Mouse (Mus musculus) left cerebral cortex, adult 9 months (tissue): ENCODE data around the gene Kat6b.
"Not testable (repeated sequence)": the region's sequence is repeated elsewhere in the genome, so short reads cannot be mapped to it uniquely, and the experiment has no call there.

Source experiments
- DNase-seq, 2 experiments: peaks; one replicate each; pipeline ENCODE4 v3.0.0; 2022; ENCODE audit warnings: low spot score in 2 of 2

Gene Kat6b

GRCm38 (mm10) chr14:21481231-21481630, at the start of gene Kat6b:
Kat6b (plus strand) TSS chr14:21481434.
- no peak for DNase-seq

DNA sequence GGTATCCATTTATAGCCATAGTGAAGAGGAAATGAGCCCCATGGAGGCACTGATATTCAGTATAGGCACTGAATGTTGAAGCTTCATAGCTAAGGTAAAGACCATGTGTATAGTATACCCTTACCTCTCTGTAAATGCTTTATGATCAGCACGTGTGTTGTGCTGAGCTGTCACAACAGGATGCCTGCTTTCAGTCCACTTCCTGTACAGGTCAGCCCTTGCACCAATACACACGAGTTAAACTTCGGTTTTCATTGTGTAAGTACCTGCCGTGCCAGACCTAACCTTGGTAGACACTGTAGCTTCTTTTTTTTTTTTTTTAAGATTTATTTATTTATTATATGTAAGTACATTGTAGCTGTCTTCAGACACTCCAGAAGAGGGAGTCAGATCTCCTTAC, 47.8 kb upstream of the Kat6b start:
- no peak for DNase-seq

DNA sequence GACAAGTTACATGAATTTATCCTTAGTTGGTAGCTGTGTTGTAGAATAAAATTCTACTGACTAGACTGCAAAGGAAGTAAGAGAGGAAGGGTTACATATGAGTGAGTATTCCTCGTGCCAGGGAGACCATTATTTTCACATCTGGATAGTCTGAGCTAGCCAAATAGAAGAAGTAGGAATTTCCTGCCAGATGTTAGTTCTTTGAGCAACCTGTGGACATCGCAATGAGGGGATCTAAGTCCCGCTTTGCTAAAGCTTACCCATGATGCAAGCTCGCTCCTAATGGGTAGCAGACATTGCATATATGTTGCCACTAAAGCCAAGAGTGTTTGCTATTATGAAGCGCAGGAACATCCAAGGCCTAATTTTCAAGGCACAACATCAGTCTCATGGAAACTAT, 47.2 kb upstream of the Kat6b start:
- no peak for DNase-seq

- DNase-seq: no peak
Observed at GRCm38 (mm10) chr14:21434686-21435085, 46.5 kb upstream of the Kat6b start.

DNA sequence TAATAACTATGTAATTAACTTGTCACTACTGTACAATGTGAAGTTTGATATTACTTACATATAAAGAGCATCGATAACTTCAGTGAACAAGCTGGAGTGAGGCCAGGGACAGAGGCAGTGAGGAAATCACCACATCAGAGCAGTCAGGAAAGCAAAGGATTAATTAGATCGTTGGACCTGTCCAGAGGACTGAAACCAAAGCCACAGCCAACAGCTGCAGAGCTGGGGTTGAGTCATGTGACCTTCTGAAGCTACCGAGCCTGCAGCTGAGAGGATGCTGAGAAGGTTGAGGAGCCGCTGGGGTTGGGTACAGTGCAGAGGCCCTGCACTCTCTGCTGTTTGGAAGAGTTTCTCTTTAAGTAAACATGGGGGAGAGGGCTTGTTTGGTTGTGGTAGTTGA, 41.4 kb upstream of the Kat6b start:
- DNase-seq: no peak

DNA sequence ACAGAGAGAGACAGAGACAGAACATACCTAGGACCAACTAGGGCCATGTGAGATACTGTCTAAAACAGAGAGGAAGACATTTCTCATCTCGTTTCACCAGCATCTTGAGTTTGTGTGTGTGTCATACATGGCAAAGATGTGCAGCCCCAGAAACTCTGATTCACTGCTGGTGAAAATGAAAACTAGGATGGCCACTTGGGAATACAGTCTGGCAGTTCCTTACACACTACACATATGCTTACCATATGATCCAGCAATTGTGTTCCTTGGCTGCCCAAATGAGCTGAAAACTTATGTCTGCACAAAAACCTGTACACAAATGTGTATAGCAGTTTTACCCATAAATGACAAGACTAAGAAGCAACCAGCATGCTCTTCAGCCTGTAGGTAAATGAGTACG, 40.7 kb upstream of the Kat6b start:
- DNase-seq: no peak

DNA sequence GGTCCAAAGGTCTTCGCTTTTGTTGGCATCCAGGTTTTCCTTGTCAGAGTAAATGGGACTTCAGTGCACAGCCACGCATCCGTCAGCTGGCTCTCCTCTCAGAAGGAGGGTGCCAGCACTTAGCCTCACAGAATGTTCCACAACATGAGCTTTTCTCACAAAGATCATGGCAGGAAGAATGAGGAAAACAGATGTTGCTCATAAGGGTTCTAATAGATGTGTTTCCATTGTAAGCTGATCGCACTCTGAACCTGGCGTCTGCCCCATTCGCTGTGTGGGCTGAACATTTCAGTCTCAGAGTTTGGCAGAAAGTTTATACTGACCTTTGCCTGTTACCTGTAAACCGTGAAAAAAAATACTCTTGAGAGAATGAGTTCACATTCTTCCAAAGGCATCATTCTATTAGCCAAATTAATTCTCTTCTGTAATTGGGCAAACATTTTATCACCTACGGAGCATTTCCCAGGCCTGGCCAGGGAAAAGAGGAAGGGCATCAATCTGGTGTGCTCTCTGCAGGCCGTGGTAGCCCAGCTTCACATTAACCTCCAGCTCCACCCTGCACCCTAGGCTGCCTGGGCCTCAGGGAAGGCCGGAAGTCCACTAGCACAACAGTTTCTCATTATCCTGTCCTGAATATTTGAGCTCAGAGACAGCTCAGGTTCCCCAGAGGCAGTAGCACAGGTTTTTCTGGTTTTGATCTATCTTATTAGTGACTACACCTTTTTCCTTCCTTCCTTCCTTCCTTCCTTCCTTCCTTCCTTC, 39.3 kb upstream of the Kat6b start:
- DNase-seq: no peak

DNA sequence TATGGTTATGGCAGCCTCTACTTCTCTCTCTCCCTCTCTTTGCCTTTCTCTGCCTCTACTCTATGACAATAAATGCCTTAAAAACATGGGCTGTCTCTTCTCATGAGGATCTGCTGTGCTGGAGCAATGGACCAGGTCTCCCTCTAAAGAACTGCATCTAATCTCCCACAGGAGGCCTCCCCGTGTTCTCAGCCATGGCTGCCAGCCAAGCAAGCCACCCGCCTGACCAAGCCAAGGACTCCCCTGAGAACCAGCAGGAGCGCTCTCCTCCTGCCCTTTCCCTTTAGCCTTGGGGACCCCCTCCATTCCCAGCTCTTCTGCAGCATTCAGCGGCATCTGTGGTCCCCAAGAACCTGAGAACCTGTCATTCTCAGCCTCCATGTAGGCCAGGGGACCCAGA, 28.7 kb upstream of the Kat6b start:
- no peak for DNase-seq

GRCm38 (mm10) chr14:21453896-21454295, 27.3 kb upstream of the Kat6b start:
- DNase-seq: no peak

DNA sequence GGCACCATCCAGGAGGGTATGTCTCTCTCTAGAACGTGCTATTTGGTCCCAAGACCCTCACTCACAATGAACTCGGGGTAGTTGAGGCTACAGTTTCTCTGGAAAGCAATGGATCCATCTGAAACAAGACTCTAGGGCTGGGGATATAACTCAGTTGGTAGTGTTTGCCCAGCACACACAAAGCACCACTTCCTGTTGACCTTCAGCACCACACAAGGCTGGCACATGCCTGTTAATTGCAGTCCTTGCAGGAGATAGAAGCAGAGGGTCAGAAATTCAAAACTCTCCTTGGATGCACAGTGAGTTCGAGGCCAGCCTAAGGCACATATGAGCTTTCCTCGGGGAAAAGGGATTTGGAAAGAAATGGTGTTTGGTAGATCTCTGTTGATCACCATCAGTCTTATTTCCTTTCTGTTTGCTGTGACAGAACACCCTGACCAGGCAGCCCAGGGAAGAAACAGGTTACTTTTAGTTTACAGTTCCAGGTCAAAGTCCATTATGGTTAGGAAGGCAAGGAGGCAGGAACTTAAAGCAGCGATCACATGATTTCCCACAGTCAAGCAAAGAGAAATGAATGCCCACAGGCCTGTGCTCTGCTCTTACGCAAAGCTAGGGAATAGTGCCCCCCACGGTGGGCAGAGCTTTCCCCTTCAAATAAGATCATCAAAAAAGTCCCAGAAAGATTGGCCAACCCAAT, 25.4 kb upstream of the Kat6b start:
- no peak for DNase-seq

- DNase-seq: no peak
Observed at GRCm38 (mm10) chr14:21456526-21456925, 24.7 kb upstream of the Kat6b start.

- DNase-seq: no peak
Observed at GRCm38 (mm10) chr14:21457876-21458275, 23.4 kb upstream of the Kat6b start.

DNA sequence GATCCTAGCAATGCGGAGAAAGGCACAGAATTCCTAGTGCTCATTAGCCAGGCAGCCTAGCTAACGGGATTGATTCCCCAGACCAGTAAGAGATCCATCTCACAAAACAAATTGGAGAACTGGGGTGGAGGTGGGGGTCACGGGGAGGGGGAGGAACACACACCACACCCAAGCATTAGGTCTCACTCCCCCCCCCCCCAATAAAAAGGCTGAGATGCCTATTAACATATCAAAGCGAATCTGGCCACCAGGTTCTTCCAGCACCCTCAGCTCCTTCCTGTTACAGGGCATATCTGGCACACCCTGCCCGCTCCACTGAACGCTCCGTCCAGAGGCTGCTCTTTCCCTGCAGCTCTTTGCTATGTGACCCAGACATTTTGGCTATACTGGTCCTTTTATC, 22.5 kb upstream of the Kat6b start:
- no peak for DNase-seq

DNA sequence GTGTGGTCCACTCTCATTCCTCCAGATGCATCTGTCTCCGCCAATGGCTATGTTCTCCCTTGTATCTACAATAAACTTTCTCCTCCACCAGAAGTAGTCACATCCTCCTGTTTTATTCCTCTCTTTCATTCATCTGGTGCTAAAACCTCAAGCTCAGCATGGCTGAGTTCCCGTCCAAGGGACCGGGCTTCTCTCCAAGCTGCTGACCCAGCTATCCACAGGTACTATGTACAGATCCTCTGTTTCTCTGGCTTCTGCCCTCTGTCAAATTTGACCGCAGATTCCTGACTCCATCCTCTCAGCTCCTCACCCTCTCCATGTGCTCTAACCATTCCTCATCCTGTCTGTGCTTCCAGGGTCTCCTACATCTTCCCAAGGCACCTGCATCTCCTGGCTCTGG, 22.1 kb upstream of the Kat6b start:
- no peak for DNase-seq

GRCm38 (mm10) chr14:21462398-21462797, 18.8 kb upstream of the Kat6b start:
- no peak for DNase-seq

- no peak for DNase-seq
Observed at GRCm38 (mm10) chr14:21463117-21463712, 18.0 kb upstream of the Kat6b start.

DNA sequence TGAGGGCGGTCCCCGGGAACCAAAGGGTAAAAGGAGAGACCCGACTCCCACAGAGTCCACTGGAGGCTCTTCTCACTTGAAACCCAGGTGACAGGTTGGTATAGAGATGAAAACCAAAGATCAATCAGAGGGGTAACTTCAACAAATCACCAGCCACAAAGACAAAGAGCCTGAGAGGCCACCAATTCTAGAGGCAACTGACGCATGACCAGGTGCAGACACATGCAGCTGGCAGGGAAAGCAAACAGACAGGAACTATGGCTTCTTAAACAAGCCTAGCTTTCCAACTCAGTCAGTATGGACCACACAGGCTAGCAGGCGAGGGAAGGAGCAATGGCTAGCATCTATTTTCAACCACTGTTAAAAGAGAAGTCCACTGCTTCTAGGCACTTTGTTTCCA, 10.8 kb upstream of the Kat6b start:
- DNase-seq: no peak

DNA sequence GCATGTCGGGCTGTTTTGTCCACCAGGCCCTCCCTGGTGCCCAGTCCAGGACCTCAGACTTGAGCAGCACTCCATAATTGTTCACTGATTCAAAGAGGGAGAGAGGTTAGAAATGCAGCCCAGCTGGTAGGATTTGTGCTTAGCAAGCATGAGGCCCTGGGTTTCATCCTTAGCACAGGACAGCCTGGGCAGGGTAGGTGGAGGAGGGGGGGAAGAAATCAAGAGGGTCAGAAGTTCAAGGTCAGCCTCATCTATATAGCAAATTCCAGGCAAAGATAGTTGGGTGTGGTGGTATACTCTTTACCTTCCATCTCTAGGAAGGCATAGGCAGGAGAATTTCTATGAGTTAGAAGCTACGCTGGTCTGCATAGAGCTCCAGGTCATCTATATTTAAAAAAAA, 9.3 kb upstream of the Kat6b start:
- no peak for DNase-seq

GRCm38 (mm10) chr14:21474593-21475132, 6.6 kb upstream of the Kat6b start:
- not testable (repeated sequence) for DNase-seq

DNA sequence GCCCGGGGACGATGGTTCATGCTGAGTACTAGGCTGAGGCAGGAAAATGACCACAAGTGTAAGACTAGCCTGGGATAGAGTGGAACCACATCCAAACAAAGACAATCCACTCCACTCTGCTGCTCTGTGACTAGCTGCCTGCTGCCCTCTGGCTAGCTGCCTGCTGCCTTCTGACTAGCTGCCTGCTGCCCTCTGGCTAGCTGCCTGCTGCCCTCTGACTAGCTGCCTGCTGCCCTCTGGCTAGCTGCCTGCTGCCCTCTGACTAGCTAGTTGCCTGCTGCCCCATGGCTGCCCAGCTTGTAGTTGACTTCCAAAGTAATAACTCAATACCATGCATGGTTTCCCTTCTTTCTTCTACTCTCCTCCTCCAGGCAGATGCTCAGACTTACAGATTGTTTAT, 4.1 kb upstream of the Kat6b start:
- no peak for DNase-seq

DNA sequence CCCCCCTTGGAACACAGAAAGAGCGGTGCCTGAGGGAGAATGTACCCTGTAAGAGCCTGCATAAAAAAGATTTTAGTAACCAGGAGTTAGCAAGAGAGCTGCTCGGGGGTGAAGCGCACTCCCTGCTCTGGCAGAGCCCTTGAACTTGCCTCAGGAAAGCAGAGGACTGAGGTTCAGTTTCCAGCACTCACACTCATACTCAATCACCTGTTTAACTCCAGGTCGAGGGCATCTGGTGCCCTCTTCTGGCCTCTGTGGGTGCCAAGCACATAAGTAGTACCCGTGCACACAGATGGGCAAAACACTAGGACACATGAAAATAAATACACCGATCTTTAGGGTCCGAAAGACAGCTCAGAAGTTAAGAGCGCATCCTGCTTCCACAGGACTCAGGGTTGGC, 1.7 kb upstream of the Kat6b start:
- no peak for DNase-seq

GRCm38 (mm10) chr14:21480191-21480590, 1.0 kb upstream of the Kat6b start:
- DNase-seq: no peak

- no peak for DNase-seq
Observed at GRCm38 (mm10) chr14:21484199-21484598, 3.0 kb downstream of the Kat6b start.
